ENCODE assay signal across 19 mouse cellular contexts in the genomic region with DNA sequence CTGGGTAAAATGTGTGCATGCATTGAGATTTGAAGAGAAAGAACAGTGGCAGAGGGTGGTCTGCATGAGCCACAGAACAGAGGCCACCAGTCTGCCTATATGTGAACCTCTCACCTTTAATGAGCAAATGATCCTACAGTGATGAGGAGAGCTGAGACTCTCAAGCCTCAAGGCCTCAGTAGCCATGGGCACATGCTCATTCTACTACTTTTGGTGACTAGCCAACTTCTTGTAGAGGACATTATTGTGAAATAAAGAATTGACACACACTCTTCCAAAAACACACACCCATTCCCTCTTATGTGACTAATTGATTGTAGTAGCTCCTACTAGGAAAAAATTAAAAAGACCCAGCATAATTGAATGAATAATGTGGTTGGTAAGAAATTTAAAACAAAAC.
DNase-seq lines count a peak whose midpoint lies in the region; ATAC-seq lines count a peak whose summit lies in the region.
"Had no signal": no experiment of that assay in that cellular context is flagged by ENCODE, and none has a peak within 500 bp of the region (broad histone marks: within the 10 kb centered on the region; RNA-seq: fewer than 3 reads in every experiment).

No protein-coding gene starts in this region.

- H3K4me3 ChIP-seq in lung, embryonic 15.5 days = no peak overlapping the region
- H3K4me3 ChIP-seq: forebrain, embryonic 10.5 days; forebrain, embryonic 13.5 days; hindbrain, embryonic 12.5 days; hindbrain, embryonic 15.5 days had no signal

- no peak for DNase-seq in lung, postnatal 4 days
- peak; percentile 35 for DNase-seq in lung, postnatal 36 days
- DNase-seq in lung, postnatal 14 days = no peak
- peak; percentile 71 for DNase-seq in adipocyte (ENCODE audit: low spot score)
- no peak for DNase-seq in right cerebral cortex, adult 18-20 months
- DNase-seq: adrenal gland, postnatal 10 days; adrenal gland, postnatal 36 days; cerebellum, adult 18-20 months; cerebellum, adult 9-10 months; cerebellum, postnatal 14 days; gastrocnemius, postnatal 25 days had no signal

- H3K9me3 ChIP-seq in lung, embryonic 15.5 days = no peaks in the 10 kb centered on the region
- H3K9me3 ChIP-seq: forebrain, embryonic 10.5 days; forebrain, embryonic 13.5 days; hindbrain, embryonic 12.5 days; hindbrain, embryonic 15.5 days had no signal

- 0 out of 2 replicates have a peak overlapping the region, but pooled peaks have one; percentile 34 for H3K27ac ChIP-seq in lung, embryonic 15.5 days
- H3K27ac ChIP-seq: forebrain, embryonic 10.5 days; forebrain, embryonic 13.5 days; hindbrain, embryonic 12.5 days; hindbrain, embryonic 15.5 days had no signal

- no peaks in the 10 kb centered on the region for H3K27me3 ChIP-seq in lung, embryonic 15.5 days
- H3K27me3 ChIP-seq: forebrain, embryonic 13.5 days; hindbrain, embryonic 12.5 days; hindbrain, embryonic 15.5 days had no signal

- no peak overlapping the region for H3K4me2 ChIP-seq in lung, embryonic 15.5 days
- H3K4me2 ChIP-seq: forebrain, embryonic 13.5 days; heart, embryonic 11.5 days; hindbrain, embryonic 12.5 days; hindbrain, embryonic 15.5 days had no signal

- peaks cover 18% of the 10 kb centered on the region for H3K4me1 ChIP-seq in lung, embryonic 15.5 days
- H3K4me1 ChIP-seq: forebrain, embryonic 10.5 days; forebrain, embryonic 13.5 days; hindbrain, embryonic 12.5 days; hindbrain, embryonic 15.5 days had no signal

- H3K36me3 ChIP-seq in lung, embryonic 15.5 days = no peaks in the 10 kb centered on the region
- H3K36me3 ChIP-seq: forebrain, embryonic 10.5 days; hindbrain, embryonic 12.5 days; hindbrain, embryonic 15.5 days had no signal

- no peak for ATAC-seq in lung, embryonic 15.5 days (ENCODE audit: borderline replicate concordance, extremely low read depth, low FRiP score, low TSS enrichment)
- ATAC-seq: activated CD4-positive, CD25-positive, alpha-beta regulatory T cell, adult 4 months; forebrain, embryonic 13.5 days; forebrain, embryonic 16.5 days had no signal

- H3K9ac ChIP-seq in lung, embryonic 15.5 days = no peak overlapping the region
- H3K9ac ChIP-seq: forebrain, embryonic 13.5 days; hindbrain, embryonic 12.5 days; hindbrain, embryonic 15.5 days had no signal

Comparison
In these comparisons a context has a peak if more than half of its experiments do, and no peak if none do; other contexts are left out.
1. DNase-seq: peak in lung, postnatal 36 days (single experiment) and adipocyte (single experiment); none in lung, postnatal 4 days (0 of 2), lung, postnatal 14 days (single experiment) and right cerebral cortex, adult 18-20 months (single experiment).